Mouse (Mus musculus) kidney, adult 9 months (tissue): ENCODE results near the gene Thada.

Experiments
- DNase-seq: peaks from one replicate; pipeline ENCODE4 v3.0.0; 2022

Thada gene

GRCm38 (mm10) chr17:84182311-84183271, 283.4 kb downstream of the Thada start:
- DNase-seq = peak; percentile 64

DNA sequence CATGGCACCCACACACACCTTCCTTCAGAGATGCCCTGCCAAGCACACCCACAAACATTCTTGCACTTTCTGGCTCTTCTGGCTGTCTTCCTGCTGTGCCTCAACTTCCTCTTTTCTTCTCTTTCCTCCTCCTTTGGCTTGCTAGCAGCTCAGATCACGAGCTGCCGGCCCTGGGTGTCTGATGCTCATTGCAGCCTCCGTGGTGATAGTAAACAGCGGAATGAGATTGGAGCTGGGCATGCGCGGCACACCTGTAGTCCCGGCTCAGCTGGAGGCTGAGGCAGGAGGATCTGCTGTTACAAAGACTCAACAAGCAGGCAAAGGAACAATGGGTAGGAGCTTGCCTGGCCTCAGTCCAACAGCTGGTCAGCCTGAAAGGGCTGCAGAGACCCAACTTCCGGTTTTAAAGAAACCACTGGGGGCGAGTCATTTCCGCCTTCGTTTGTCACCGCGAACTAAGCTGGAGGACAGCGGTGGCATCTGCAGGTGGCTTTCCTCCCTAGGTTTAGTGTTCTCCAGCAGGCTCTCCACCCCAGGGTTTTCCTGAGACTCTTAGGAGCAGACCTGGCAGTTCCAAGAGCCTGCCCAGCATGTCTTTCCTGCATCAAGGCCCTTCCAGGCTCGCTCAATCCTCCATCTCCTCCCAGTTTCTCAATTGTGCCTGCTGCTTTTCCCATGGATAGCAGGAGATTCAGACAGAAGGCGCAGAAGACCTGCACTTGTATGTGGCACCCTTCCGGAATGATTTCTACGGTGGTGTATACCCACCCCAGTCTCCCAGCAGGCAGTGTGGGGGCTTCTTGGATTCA, 284.3 kb downstream of the Thada start:
- peak; percentile 71 for DNase-seq

- DNase-seq = peak; percentile 60
These were observed 285.1 kb downstream of the Thada start for GRCm38 (mm10) chr17:84180715-84181501.

DNA sequence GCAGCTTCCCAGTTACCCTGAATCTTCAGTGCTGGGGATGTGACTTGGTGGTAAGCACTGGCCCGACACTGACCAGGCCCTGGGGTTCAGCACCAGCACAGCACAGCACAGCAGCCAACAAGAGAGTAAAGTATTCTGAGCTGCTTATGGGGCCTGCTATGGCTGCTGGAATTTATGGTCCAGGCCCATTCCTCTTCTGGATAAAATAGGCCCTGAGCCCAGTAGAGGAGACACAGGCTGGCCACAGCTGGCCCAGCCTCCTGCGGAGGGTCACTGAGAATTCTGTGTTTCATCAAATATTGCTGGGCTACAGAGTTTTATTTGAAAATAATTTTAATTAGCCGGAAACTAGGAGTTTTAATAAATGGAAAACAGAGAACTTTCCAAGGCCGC, 286.0 kb downstream of the Thada start:
- no peak for DNase-seq

- no peak for DNase-seq
These were observed 286.7 kb downstream of the Thada start for GRCm38 (mm10) chr17:84179026-84179972.

DNA sequence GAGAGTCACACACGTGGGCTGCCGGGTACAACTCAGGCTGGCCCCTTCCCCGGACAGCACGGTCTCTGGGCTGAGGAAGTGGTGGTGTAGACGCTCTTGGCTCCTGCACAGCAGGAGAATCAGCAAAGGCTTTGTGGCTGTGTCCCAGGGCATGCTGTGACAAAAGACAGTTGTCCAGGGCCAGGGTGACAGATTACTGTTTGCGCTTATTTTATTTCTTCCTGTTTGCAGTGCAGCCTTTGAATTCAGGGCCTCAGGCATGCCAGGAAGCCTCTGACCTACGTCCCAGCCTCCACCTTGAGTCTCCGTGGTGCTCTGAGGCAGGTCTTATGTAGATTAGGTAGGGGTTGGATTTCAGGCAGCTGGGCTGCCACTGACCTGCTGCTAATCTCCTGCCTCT, 288.5 kb downstream of the Thada start:
- DNase-seq = peak; percentile 59

- no peak for DNase-seq
These were observed 289.6 kb downstream of the Thada start for GRCm38 (mm10) chr17:84176446-84176845.

- no peak for DNase-seq
These were observed 290.8 kb downstream of the Thada start for GRCm38 (mm10) chr17:84175196-84175595.

GRCm38 (mm10) chr17:84167377-84167776, 298.6 kb downstream of the Thada start:
- no peak for DNase-seq

- DNase-seq = no peak
These were observed 299.7 kb downstream of the Thada start for GRCm38 (mm10) chr17:84166135-84166860.

DNA sequence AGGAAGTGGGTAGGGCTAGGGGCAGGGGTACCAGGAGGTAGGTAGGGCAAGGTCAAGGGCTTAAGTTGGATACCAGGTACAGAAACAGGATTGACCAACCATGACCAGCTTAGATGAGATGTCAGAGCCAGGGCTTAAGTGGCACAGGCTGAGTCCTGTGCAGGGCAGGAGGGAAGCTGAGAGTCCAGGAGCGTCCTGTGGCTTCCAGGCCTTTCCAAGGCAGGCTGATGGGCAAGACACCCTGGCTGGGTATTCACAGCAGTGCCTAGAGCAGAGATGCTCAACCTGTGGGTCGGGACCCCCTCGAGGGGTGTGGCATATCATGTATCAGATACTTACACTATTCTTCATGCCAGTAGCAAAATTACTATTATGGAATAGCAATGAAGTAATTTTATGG, 300.3 kb downstream of the Thada start:
- no peak for DNase-seq

GRCm38 (mm10) chr17:84164146-84164545, 301.9 kb downstream of the Thada start:
- no peak for DNase-seq

DNA sequence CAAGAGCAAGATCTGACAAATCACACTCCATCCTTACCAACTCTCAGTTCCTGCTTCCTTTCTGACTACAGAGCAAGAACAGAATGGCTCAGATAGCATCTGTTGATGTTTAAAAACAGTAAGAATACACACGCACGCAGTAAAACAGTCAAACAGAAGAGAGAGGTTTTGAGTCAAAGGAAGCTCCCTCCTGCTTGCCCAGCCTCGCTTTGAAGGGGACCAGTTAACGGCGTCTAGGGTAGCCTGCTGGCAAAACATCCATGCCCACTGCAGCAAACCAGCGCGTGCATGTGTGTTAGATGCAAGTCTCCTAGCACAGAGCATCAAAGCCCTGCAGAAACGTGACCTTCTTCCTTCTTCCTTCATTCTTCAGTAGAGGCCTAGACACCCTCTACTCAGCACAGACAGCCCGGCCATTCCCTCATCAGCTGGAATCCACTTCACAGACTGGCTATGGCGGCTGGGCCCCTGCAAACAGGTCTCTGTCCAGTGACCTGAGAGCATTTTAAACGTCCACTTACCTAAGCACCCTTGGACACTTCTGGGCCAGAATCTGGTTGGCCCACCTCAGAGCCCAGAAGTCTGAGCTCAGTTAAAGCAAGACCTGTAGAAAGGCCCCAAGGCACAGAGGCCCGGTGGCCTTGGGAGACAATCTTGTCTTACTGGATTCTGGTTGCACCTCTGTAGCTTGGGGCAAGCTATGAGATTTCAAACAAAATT, 302.8 kb downstream of the Thada start:
- DNase-seq = no peak

GRCm38 (mm10) chr17:84162211-84162760, 303.7 kb downstream of the Thada start:
- no peak for DNase-seq

- DNase-seq = no peak
These were observed 304.7 kb downstream of the Thada start for GRCm38 (mm10) chr17:84161231-84161854.

GRCm38 (mm10) chr17:84158891-84159290, 307.1 kb downstream of the Thada start:
- DNase-seq = no peak

DNA sequence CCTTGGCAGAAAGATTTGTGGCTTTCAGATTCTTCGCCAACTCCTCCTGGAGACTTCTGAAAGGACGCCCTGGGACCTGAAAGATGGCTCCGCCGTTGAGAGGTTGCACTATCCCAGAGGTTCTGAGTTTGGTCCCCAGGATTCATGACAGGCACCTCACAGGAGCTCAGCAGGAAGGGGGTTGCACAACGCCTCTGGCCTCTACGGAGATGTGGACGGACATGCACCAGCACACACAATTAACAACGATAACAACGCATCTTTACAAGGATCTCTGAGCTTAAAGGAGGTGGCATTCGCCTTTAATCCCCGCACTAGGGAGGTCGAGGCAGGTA, 307.6 kb downstream of the Thada start:
- DNase-seq = no peak

DNA sequence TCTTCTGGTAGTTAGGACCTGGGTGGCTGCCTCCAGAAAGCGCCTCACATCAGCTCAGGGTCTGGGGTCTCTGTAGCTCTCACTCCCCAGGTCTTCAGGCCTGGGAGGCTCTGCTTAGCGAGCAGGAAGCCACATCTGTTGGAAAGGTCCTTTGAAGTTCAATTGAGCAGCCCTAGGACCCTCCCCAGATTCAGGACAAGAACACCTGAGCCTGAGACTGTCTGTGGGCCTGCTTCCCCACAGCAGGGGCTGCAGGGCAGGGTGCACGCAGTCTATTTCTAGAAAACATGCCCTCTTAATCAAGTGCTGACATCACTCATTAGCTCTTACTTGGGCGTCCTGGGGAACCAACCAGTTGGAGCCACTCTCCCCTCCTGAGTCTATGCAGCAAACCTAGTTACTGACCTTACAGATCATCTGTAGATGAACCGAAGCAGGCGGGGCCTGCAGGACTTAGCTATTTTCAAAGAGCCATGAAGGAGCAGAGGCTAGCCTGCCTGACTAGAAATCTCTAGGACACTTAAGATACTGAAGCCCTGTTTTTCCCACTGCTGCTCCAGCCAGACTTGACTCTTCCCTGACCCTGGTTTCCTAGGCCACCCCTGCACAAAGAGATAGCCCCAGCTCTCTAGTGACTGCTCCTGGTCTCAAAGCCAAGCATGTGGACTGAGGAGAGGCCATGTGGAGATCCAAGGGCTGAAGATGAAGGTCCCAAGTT, 308.1 kb downstream of the Thada start:
- DNase-seq = peak; percentile 73
